Mouse (Mus musculus): Measurements from ENCODE around the gene Slc25a33.

- TF ChIP-seq POLR2A (IDR thresholded peaks at IDR 0.05; ENCODE audit: insufficient read length, low read depth) (no peak), E2F4 (IDR thresholded peaks at IDR 0.05; ENCODE audit: insufficient read depth) (no peak), CEBPB (IDR thresholded peaks at IDR 0.05; ENCODE audit: insufficient read depth, poor library complexity, severe bottlenecking) (no peak), MYOD1 (IDR thresholded peaks at IDR 0.05; ENCODE audit: control insufficient read depth in 1 of 3, insufficient read length in 2 of 3, low read depth in 2 of 3) (no peak), TCF3 (IDR thresholded peaks at IDR 0.05; ENCODE audit: insufficient read length, low read depth) (no peak), POLR2AphosphoS2 (IDR thresholded peaks at IDR 0.05; ENCODE audit: insufficient read length, low read depth) (no peak), USF1 (IDR thresholded peaks at IDR 0.05; ENCODE audit: low read depth) (no peak)
These were observed 45.1 kb upstream of the Slc25a33 start for GRCm38 (mm10) chr4:149819195-149819594.

All from myocyte (in vitro differentiated cells).